Mouse (Mus musculus) naive thymus-derived CD4-positive, alpha-beta T cell, adult 2 months (primary cell): ENCODE measurements at regions not wholly inside any gene's neighbourhood (a gene's known extent, or its start where the extent isn't known, plus 50 kb on each side); places are given as distances from the start of the nearest gene placed in this dataset.

Experiments used
- DNase-seq: peaks from one replicate; pipeline ENCODE4 v3.0.0-alpha.2; 2011; ENCODE audit warnings: low read depth

- no peak for DNase-seq
These were observed 230.6 kb upstream of the Adgrl2 start for GRCm38 (mm10) chr3:149220958-149221357.

GRCm38 (mm10) chr3:149220304-149220951, 230.1 kb upstream of the Adgrl2 start:
- no peak for DNase-seq

- no peak for DNase-seq
These were observed 229.3 kb upstream of the Adgrl2 start for GRCm38 (mm10) chr3:149219381-149220303.

- no peak for DNase-seq
These were observed 227.8 kb upstream of the Adgrl2 start for GRCm38 (mm10) chr3:149217916-149218803.

- no peak for DNase-seq
These were observed 226.5 kb upstream of the Adgrl2 start for GRCm38 (mm10) chr3:149216759-149217400.

- no peak for DNase-seq
These were observed 225.3 kb upstream of the Adgrl2 start for GRCm38 (mm10) chr3:149215691-149216090.

- no peak for DNase-seq
These were observed 221.6 kb upstream of the Adgrl2 start for GRCm38 (mm10) chr3:149211909-149212308.

- DNase-seq = no peak
These were observed 218.9 kb upstream of the Adgrl2 start for GRCm38 (mm10) chr3:149209260-149209659.

- DNase-seq = no peak
These were observed 213.1 kb upstream of the Adgrl2 start for GRCm38 (mm10) chr3:149203451-149203850.

- no peak for DNase-seq
These were observed 206.3 kb upstream of the Adgrl2 start for GRCm38 (mm10) chr3:149196477-149197185.

GRCm38 (mm10) chr3:149190856-149191576, 200.7 kb upstream of the Adgrl2 start:
- no peak for DNase-seq

- no peak for DNase-seq
These were observed 193.8 kb upstream of the Adgrl2 start for GRCm38 (mm10) chr3:149184136-149184551.

GRCm38 (mm10) chr3:149182095-149182494, 191.7 kb upstream of the Adgrl2 start:
- DNase-seq = no peak

GRCm38 (mm10) chr3:149180129-149180528, 189.8 kb upstream of the Adgrl2 start:
- no peak for DNase-seq

GRCm38 (mm10) chr3:149179486-149180116, 189.2 kb upstream of the Adgrl2 start:
- no peak for DNase-seq

GRCm38 (mm10) chr3:149178891-149179290, 188.5 kb upstream of the Adgrl2 start:
- no peak for DNase-seq

- DNase-seq = no peak
These were observed 184.5 kb upstream of the Adgrl2 start for GRCm38 (mm10) chr3:149174689-149175390.

- DNase-seq = no peak
These were observed 183.2 kb upstream of the Adgrl2 start for GRCm38 (mm10) chr3:149173537-149173936.

- no peak for DNase-seq
These were observed 181.4 kb upstream of the Adgrl2 start for GRCm38 (mm10) chr3:149171766-149172165.
